Mouse (Mus musculus): ENCODE measurements at regions not wholly inside any gene's neighbourhood (a gene's known extent, or its start where the extent isn't known, plus 50 kb on each side); places are given as distances from the start of the nearest gene placed in this dataset.

DNA sequence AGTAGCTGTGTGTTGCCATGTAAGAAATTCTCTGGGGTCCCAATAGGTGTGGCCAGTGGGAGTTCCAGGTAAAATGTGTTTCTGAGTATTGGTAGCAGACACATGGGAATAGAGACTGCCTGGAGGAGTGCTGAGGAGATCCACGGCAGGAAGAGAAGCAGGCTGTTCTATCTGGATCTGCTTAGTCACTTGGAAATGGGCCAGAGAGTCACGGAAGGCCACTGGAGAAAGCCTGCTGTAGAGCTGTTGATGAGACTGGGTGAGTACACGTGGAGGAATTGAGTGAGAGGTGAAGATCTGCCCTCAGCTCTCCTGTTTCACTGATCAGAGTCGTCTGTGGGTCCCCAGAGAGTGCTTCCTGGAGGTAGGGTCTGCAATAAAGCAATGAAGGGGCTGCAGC, 120.2 kb downstream of the Tm4sf1 start:
- TF ChIP-seq CTCF (conservative IDR thresholded peaks at IDR 0.05; ENCODE audit: insufficient read depth, insufficient read length, low read depth, low read length), result no peak
- no peak for TF ChIP-seq POLR2A (IDR thresholded peaks at IDR 0.05; ENCODE audit: low read depth, low read length)

Data from kidney, adult 2 months (tissue).